Mouse (Mus musculus): Measurements from ENCODE around the gene Evx1. TPM values are rescaled to one million over a fixed set of nuclear protein-coding genes. Genes with fewer than 3 reads are reported as not detected.

Gene Evx1
- polyA plus RNA-seq, 1 experiment from 2014 or later = 0.70 TPM

DNA sequence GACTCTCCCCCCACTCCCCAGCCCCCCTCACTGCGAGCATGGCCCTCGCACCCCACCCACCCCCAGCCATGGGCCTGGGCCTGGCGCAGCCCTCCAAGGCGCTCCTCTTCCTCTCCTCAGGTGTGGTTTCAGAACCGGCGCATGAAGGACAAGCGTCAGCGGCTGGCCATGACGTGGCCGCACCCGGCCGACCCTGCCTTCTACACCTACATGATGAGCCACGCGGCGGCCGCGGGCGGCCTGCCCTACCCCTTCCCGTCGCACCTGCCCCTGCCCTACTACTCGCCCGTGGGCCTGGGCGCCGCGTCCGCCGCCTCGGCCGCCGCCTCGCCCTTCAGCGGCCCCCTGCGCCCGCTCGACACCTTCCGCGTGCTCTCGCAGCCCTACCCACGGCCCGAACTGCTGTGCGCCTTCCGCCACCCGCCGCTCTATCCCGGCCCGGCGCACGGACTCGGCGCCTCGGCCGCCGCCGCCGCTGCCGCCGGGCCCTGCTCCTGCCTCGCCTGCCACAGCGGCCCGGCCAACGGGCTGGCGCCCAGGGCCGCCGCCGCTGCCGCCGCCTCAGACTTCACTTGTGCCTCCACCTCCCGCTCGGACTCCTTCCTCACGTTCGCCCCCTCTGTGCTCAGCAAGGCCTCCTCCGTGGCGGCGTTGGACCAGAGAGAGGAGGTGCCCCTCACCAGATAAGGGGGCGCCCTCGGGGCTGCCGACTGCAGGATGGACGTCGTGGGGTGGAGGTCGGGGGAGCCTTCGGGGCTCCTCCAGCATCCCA lies 3.3 kb downstream of the Evx1 start:
- no peaks in the 10 kb centered on the region for H3K36me3 ChIP-seq (ENCODE audit: control insufficient read depth, insufficient read depth, low read length)
- no peak overlapping the region for H3K27ac ChIP-seq (ENCODE audit: low read depth, low read length)
- 0 out of 2 replicates have a peak, but pooled peaks cover 5% of the 10 kb centered on the region for H3K4me1 ChIP-seq (ENCODE audit: control insufficient read depth, insufficient read depth, low read length)
- H3K9me3 ChIP-seq (ENCODE audit: control insufficient read depth, low read length) = no peaks in the 10 kb centered on the region
- H3K4me2 ChIP-seq (ENCODE audit: low read depth, low read length) = peak overlapping the region; percentile 33
- H3K9ac ChIP-seq (replicated peaks; ENCODE audit: low read depth, low read length) = 0 out of 2 replicates have a peak overlapping the region, but pooled peaks have one; percentile 21
- 3% methylated on average over 72 of the region's 81 CpGs for WGBS
- no peak for ATAC-seq (ENCODE audit: low read depth)
- H3K27me3 ChIP-seq (ENCODE audit: control insufficient read depth, insufficient read depth, low read length) = peaks cover 64% of the 10 kb centered on the region
- peak overlapping the region; percentile 10; the same call in 1 of the 2 replicates for H3K4me3 ChIP-seq (ENCODE audit: low read depth, low read length)

DNA sequence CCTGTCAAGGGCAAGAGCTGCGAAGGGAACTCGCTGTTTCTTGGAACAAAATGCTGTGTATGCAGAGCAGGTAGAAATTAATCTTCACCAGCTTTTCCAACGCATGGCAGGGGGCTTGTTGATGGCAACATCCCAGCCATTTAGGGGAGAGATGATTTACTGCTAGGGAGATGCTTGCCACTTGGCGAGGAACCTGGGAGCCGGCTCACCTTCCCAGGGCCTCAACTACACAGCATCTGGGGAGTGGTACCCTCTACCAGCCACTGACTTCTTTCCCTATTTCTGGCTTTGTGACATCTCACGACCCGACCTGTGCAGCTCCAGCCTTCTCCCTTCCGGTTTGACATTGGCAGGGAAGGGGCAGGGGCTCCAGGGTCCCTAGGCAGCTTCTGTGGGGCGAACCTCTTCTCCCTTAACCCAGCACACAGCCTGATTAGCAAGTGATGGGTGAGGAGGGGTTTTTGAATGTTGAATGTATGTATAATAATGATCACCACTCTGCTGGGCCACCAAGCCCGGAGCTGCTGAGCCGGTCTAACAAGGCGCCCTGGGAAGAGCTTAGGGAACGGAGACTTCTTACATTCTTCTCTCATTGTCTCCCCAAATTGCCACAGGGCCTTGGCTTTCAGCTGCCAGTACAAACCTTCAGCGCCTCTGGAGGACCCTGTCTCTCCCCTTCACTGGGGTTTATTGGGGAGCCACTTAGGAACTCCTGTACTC lies 4.3 kb downstream of the Evx1 start:
- Histone ChIP-seq H3K9ac (replicated peaks; ENCODE audit: low read depth, low read length) (no peak overlapping the region), H3K36me3 (ENCODE audit: control insufficient read depth, insufficient read depth, low read length) (no peaks in the 10 kb centered on the region), H3K4me3 (ENCODE audit: low read depth, low read length) (no peak overlapping the region), H3K9me3 (ENCODE audit: control insufficient read depth, low read length) (no peaks in the 10 kb centered on the region), H3K27me3 (ENCODE audit: control insufficient read depth, insufficient read depth, low read length) (peaks cover 65% of the 10 kb centered on the region), H3K27ac (ENCODE audit: low read depth, low read length) (no peak overlapping the region), H3K4me2 (ENCODE audit: low read depth, low read length) (no peak overlapping the region), H3K4me1 (ENCODE audit: control insufficient read depth, insufficient read depth, low read length) (peaks cover 7% of the 10 kb centered on the region; the same call in 1 of the 2 replicates)
- 17% methylated on average over 14 of the region's 14 CpGs for WGBS
- no peak for ATAC-seq (ENCODE audit: low read depth)

DNA sequence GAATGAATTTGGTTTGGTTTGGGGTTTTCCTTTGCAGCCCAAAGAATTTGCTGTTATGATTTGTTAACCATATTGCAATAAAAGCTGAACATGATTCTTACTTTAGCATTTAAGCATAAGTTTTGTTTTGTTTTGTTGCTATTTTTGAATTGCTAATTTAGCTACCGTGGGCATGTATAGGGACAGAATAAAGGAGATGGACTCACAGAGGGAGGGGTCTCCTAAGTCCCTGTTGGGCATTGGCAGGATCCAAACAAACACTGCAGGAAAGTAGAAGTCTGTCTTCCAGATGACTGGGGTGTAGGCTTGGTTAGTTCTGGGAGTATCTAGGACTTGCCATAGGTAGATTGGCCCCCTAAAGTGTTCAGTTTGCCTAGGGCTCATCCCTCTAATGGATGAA lies 5.0 kb downstream of the Evx1 start:
- Histone ChIP-seq H3K27me3 (ENCODE audit: control insufficient read depth, insufficient read depth, low read length) (peaks cover 71% of the 10 kb centered on the region), H3K27ac (ENCODE audit: low read depth, low read length) (no peak overlapping the region), H3K4me2 (ENCODE audit: low read depth, low read length) (no peak overlapping the region), H3K36me3 (ENCODE audit: control insufficient read depth, insufficient read depth, low read length) (no peaks in the 10 kb centered on the region), H3K4me1 (ENCODE audit: control insufficient read depth, insufficient read depth, low read length) (peaks cover 10% of the 10 kb centered on the region; the same call in 1 of the 2 replicates), H3K9me3 (ENCODE audit: control insufficient read depth, low read length) (no peaks in the 10 kb centered on the region), H3K4me3 (ENCODE audit: low read depth, low read length) (no peak overlapping the region), H3K9ac (replicated peaks; ENCODE audit: low read depth, low read length) (no peak overlapping the region)
- WGBS = 30% methylated on average over 1 of the region's 1 CpGs
- ATAC-seq (ENCODE audit: low read depth) = no peak

DNA sequence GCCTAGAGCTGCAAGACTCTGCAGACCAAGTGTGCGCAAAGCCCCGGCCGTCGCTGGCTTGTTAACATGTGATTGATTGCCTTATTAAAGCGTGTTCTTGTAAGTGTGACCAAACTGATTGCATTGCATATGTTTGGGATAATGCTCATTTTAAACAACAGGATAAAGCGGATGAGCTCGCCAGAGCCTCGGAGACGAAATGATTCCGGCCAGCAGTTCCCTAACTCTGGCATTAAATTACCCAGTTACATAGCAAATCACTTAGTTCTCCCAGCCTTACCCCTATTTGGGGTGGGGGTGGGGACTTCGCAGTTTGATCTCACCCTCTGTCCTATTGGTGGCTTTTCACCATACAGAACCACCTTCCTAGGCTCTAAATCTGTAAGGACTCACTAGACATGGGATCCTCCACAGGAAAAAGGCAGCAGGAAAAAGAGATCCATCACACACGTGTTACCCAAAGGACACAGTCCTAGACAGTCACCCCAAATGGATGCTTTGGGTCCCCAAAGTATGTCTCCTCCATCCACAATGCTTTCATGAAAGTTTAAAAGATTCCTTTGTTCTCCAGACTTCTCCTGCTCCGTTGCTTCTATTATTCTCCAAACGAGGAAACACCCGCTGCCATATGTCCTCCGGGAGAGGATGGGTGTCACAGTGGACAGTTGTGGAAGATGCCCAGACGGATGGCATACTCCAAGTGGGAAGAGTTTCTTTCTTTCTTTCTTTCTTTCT lies 6.8 kb downstream of the Evx1 start:
- Histone ChIP-seq H3K36me3 (ENCODE audit: control insufficient read depth, insufficient read depth, low read length) (no peaks in the 10 kb centered on the region), H3K9ac (replicated peaks; ENCODE audit: low read depth, low read length) (no peak overlapping the region), H3K9me3 (ENCODE audit: control insufficient read depth, low read length) (no peaks in the 10 kb centered on the region), H3K27ac (ENCODE audit: low read depth, low read length) (no peak overlapping the region), H3K4me1 (ENCODE audit: control insufficient read depth, insufficient read depth, low read length) (peaks cover 10% of the 10 kb centered on the region; the same call in 1 of the 2 replicates), H3K4me3 (ENCODE audit: low read depth, low read length) (no peak overlapping the region), H3K27me3 (ENCODE audit: control insufficient read depth, insufficient read depth, low read length) (peaks cover 75% of the 10 kb centered on the region), H3K4me2 (ENCODE audit: low read depth, low read length) (no peak overlapping the region)
- no peak for ATAC-seq (ENCODE audit: low read depth)
- WGBS = 2% methylated on average over 17 of the region's 17 CpGs

GRCm38 (mm10) chr6:52320966-52321825 lies 7.9 kb downstream of the Evx1 start:
- Histone ChIP-seq H3K36me3 (ENCODE audit: control insufficient read depth, insufficient read depth, low read length) (no peaks in the 10 kb centered on the region), H3K27me3 (ENCODE audit: control insufficient read depth, insufficient read depth, low read length) (peaks cover 67% of the 10 kb centered on the region), H3K9ac (replicated peaks; ENCODE audit: low read depth, low read length) (no peak overlapping the region), H3K4me1 (ENCODE audit: control insufficient read depth, insufficient read depth, low read length) (peaks cover 10% of the 10 kb centered on the region; the same call in 1 of the 2 replicates), H3K27ac (ENCODE audit: low read depth, low read length) (no peak overlapping the region), H3K4me2 (ENCODE audit: low read depth, low read length) (no peak overlapping the region), H3K9me3 (ENCODE audit: control insufficient read depth, low read length) (no peaks in the 10 kb centered on the region), H3K4me3 (ENCODE audit: low read depth, low read length) (no peak overlapping the region)
- WGBS = 2% methylated on average over 12 of the region's 12 CpGs
- no peak for ATAC-seq (ENCODE audit: low read depth)

DNA sequence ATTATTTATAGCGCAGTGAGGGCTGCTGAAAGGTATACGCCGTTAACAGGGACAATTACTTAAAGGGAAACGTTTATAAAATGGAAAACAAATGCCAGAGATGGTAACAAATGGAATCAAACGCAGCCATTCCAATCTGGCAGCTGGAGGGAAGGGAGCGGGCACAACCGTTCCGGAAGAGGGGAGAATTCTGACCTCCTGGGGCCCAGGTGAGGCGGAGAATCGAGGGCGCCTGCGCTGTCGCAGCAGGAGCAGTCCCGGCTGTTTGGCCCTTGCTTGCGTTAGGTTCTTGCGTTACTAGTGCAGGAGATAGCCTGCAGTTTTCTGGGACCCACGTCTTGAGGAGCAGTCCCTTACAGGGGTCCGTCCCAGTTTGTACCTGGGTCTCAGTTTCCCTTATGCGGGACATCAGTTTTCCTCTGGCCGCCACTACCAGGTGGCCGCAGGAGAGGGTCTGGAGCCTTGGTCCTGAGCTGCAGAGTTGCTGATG lies 8.6 kb downstream of the Evx1 start:
- H3K4me1 ChIP-seq (ENCODE audit: control insufficient read depth, insufficient read depth, low read length) = peaks cover 5% of the 10 kb centered on the region; the same call in 1 of the 2 replicates
- no peak overlapping the region for H3K27ac ChIP-seq (ENCODE audit: low read depth, low read length)
- no peak overlapping the region for H3K4me2 ChIP-seq (ENCODE audit: low read depth, low read length)
- no peak overlapping the region for H3K9ac ChIP-seq (replicated peaks; ENCODE audit: low read depth, low read length)
- H3K27me3 ChIP-seq (ENCODE audit: control insufficient read depth, insufficient read depth, low read length) = peaks cover 62% of the 10 kb centered on the region
- under 1% methylated on average over 21 of the region's 21 CpGs for WGBS
- no peak for ATAC-seq (ENCODE audit: low read depth)
- no peak overlapping the region for H3K4me3 ChIP-seq (ENCODE audit: low read depth, low read length)
- H3K9me3 ChIP-seq (ENCODE audit: control insufficient read depth, low read length) = no peaks in the 10 kb centered on the region
- no peaks in the 10 kb centered on the region for H3K36me3 ChIP-seq (ENCODE audit: control insufficient read depth, insufficient read depth, low read length)

- Histone ChIP-seq H3K4me1 (ENCODE audit: control insufficient read depth, insufficient read depth, low read length) (peaks cover 5% of the 10 kb centered on the region; the same call in 1 of the 2 replicates), H3K36me3 (ENCODE audit: control insufficient read depth, insufficient read depth, low read length) (no peaks in the 10 kb centered on the region), H3K4me3 (ENCODE audit: low read depth, low read length) (no peak overlapping the region), H3K9ac (replicated peaks; ENCODE audit: low read depth, low read length) (no peak overlapping the region), H3K4me2 (ENCODE audit: low read depth, low read length) (no peak overlapping the region), H3K9me3 (ENCODE audit: control insufficient read depth, low read length) (no peaks in the 10 kb centered on the region), H3K27ac (ENCODE audit: low read depth, low read length) (no peak overlapping the region), H3K27me3 (ENCODE audit: control insufficient read depth, insufficient read depth, low read length) (peaks cover 53% of the 10 kb centered on the region)
- no peak for ATAC-seq (ENCODE audit: low read depth)
- 2% methylated on average over 16 of the region's 16 CpGs for WGBS
Observed at GRCm38 (mm10) chr6:52322721-52323215, 9.5 kb downstream of the Evx1 start.

DNA sequence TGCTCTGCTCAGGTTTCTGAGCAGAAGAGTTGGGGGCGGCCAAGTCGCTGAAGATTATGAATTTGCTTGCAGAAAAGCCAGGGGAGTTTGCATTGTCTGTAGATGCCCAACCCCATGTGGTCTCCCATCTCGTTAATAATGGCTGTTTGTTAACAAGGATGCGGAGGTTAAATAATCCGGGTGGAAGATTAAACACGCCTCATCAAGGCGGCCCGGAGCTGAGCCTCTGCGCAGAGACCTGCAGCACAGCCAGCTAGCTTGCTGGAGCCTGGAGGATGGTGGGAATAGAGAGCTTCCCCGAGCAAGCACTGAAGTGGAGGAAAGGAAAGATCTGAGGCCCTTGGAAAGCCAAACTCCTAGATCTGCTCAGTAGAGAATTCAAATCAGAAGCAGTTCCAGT lies 10.0 kb downstream of the Evx1 start:
- H3K9me3 ChIP-seq (ENCODE audit: control insufficient read depth, low read length) = no peaks in the 10 kb centered on the region
- no peak for ATAC-seq (ENCODE audit: low read depth)
- H3K9ac ChIP-seq (replicated peaks; ENCODE audit: low read depth, low read length) = no peak overlapping the region
- H3K4me3 ChIP-seq (ENCODE audit: low read depth, low read length) = no peak overlapping the region
- H3K27me3 ChIP-seq (ENCODE audit: control insufficient read depth, insufficient read depth, low read length) = peaks cover 48% of the 10 kb centered on the region
- peaks cover 5% of the 10 kb centered on the region; the same call in 1 of the 2 replicates for H3K4me1 ChIP-seq (ENCODE audit: control insufficient read depth, insufficient read depth, low read length)
- H3K4me2 ChIP-seq (ENCODE audit: low read depth, low read length) = no peak overlapping the region
- 1% methylated on average over 10 of the region's 10 CpGs for WGBS
- no peak overlapping the region for H3K27ac ChIP-seq (ENCODE audit: low read depth, low read length)
- no peaks in the 10 kb centered on the region for H3K36me3 ChIP-seq (ENCODE audit: control insufficient read depth, insufficient read depth, low read length)

All from neural tube, embryonic 14.5 days (tissue).